In genomic region chr19:58889306-58890038, GRCm38 (mm10) we compare ENCODE assay signal across 16 mouse cellular contexts. TPM values are rescaled to one million over a fixed set of nuclear protein-coding genes. Genes with fewer than 3 reads are reported as not detected.
A peak's percentile ranks its signal among the peaks of the same experiment; 100 is the strongest.
DNase-seq lines count a peak whose midpoint lies in the region; ATAC-seq and TF ChIP-seq lines count a peak whose summit lies in the region.
"Had no signal": no experiment of that assay in that cellular context is flagged by ENCODE, and none has a peak within 500 bp of the region (broad histone marks: within the 10 kb centered on the region; RNA-seq: fewer than 3 reads in every experiment).

No protein-coding gene starts in this region.

- H3K9ac ChIP-seq in forebrain, embryonic 12.5 days = no peak overlapping the region
- H3K9ac ChIP-seq in forebrain, embryonic 11.5 days (ENCODE audit: low read length) = no peak overlapping the region
- H3K9ac ChIP-seq in neural tube, embryonic 13.5 days = peak overlapping the region; percentile 41; the same call in 1 of the 2 replicates
- no peak overlapping the region for H3K9ac ChIP-seq in heart, adult 2 months (ENCODE audit: low read depth, low read length)
- H3K9ac ChIP-seq: liver, embryonic 13.5 days had no signal

- peak overlapping the region; percentile 14; the same call in 1 of the 2 replicates for H3K27ac ChIP-seq in forebrain, embryonic 12.5 days
- no peak overlapping the region for H3K27ac ChIP-seq in forebrain, embryonic 11.5 days (ENCODE audit: low read depth, low read length)
- peak overlapping the region; percentile 41 for H3K27ac ChIP-seq in hindbrain, embryonic 10.5 days
- peak overlapping the region; percentile 88 for H3K27ac ChIP-seq in neural tube, embryonic 13.5 days (replicated peaks)
- H3K27ac ChIP-seq in heart, adult 2 months = no peak overlapping the region
- H3K27ac ChIP-seq: liver, embryonic 13.5 days had no signal

- H3K79me2 ChIP-seq in heart, adult 2 months (replicated peaks; ENCODE audit: control insufficient read depth, insufficient read depth, low read length) = no peaks in the 10 kb centered on the region

- ATAC-seq in forebrain, embryonic 12.5 days (ENCODE audit: low FRiP score) = no peak
- no peak for ATAC-seq in forebrain, embryonic 11.5 days (replicated peaks; ENCODE audit: low FRiP score)
- peak; percentile 91 for ATAC-seq in neural tube, embryonic 13.5 days (ENCODE audit: low read depth)
- ATAC-seq: lung, postnatal 0 days had no signal

- no peaks in the 10 kb centered on the region for H3K36me3 ChIP-seq in forebrain, embryonic 12.5 days (replicated peaks)
- no peaks in the 10 kb centered on the region for H3K36me3 ChIP-seq in forebrain, embryonic 11.5 days (ENCODE audit: control insufficient read depth, insufficient read depth, low read length)
- H3K36me3 ChIP-seq in hindbrain, embryonic 10.5 days = no peaks in the 10 kb centered on the region
- no peaks in the 10 kb centered on the region for H3K36me3 ChIP-seq in neural tube, embryonic 13.5 days
- no peaks in the 10 kb centered on the region for H3K36me3 ChIP-seq in heart, adult 2 months (ENCODE audit: control insufficient read depth, insufficient read depth, low read length)
- H3K36me3 ChIP-seq: liver, embryonic 13.5 days had no signal

- no peaks in the 10 kb centered on the region; the same call in 1 of the 2 replicates for H3K27me3 ChIP-seq in forebrain, embryonic 12.5 days
- H3K27me3 ChIP-seq in forebrain, embryonic 11.5 days (ENCODE audit: control insufficient read depth, insufficient read depth, low read length) = no peaks in the 10 kb centered on the region
- no peaks in the 10 kb centered on the region for H3K27me3 ChIP-seq in hindbrain, embryonic 10.5 days (ENCODE audit: insufficient read depth, poor library complexity, severe bottlenecking)
- no peaks in the 10 kb centered on the region for H3K27me3 ChIP-seq in neural tube, embryonic 13.5 days
- H3K27me3 ChIP-seq in heart, adult 2 months (ENCODE audit: control insufficient read depth, insufficient read depth, low read length) = no peaks in the 10 kb centered on the region
- H3K27me3 ChIP-seq: liver, embryonic 13.5 days had no signal

- H3K4me3 ChIP-seq in forebrain, embryonic 12.5 days (replicated peaks) = no peak overlapping the region
- H3K4me3 ChIP-seq in forebrain, embryonic 11.5 days (ENCODE audit: low read depth, low read length) = no peak overlapping the region
- H3K4me3 ChIP-seq in hindbrain, embryonic 10.5 days = no peak overlapping the region
- no peak overlapping the region for H3K4me3 ChIP-seq in neural tube, embryonic 13.5 days
- no peak overlapping the region for H3K4me3 ChIP-seq in heart, adult 2 months
- H3K4me3 ChIP-seq: liver, embryonic 13.5 days had no signal

- H3K4me2 ChIP-seq in forebrain, embryonic 12.5 days = no peak overlapping the region
- H3K4me2 ChIP-seq in forebrain, embryonic 11.5 days (ENCODE audit: low read depth, low read length, severe bottlenecking) = no peak overlapping the region
- H3K4me2 ChIP-seq in neural tube, embryonic 13.5 days = no peak overlapping the region
- H3K4me2 ChIP-seq: liver, embryonic 13.5 days had no signal

- no peak for TF ChIP-seq POLR2A in heart, adult 2 months (IDR thresholded peaks at IDR 0.05; ENCODE audit: insufficient read depth, low read depth, low read length)

- DNase-seq in forebrain, embryonic 11.5 days (ENCODE audit: low spot score) = no peak
- no peak for DNase-seq in hindbrain, embryonic 10.5 days (ENCODE audit: low spot score)
- DNase-seq in mesoderm, embryonic 11.5 days (ENCODE audit: low read depth, low spot score) = peak; percentile 65
- no peak for DNase-seq in thymus, postnatal 14 days
- DNase-seq in heart, postnatal 36 days = no peak
- DNase-seq in heart, adult 2 months = no peak
- DNase-seq: adrenal gland, postnatal 25 days; cerebellum, adult 11-12 months; kidney, postnatal 25 days; liver, embryonic 13.5 days; thymus, postnatal 36 days had no signal

- TF ChIP-seq CTCF in heart, adult 2 months (IDR thresholded peaks at IDR 0.05) = no peak

- 68% methylated on average over 8 of the region's 8 CpGs for WGBS in forebrain, embryonic 12.5 days
- WGBS in forebrain, embryonic 11.5 days = 74% methylated on average over 8 of the region's 8 CpGs
- 76% methylated on average over 8 of the region's 8 CpGs for WGBS in hindbrain, embryonic 10.5 days
- 37% methylated on average over 8 of the region's 8 CpGs for WGBS in neural tube, embryonic 13.5 days
- 83% methylated on average over 8 of the region's 8 CpGs for WGBS in heart, adult 2 months

- 0 out of 2 replicates have a peak, but pooled peaks cover 2% of the 10 kb centered on the region for H3K9me3 ChIP-seq in forebrain, embryonic 12.5 days
- H3K9me3 ChIP-seq in forebrain, embryonic 11.5 days (ENCODE audit: control insufficient read depth, low read length) = no peaks in the 10 kb centered on the region
- H3K9me3 ChIP-seq in hindbrain, embryonic 10.5 days = no peaks in the 10 kb centered on the region
- H3K9me3 ChIP-seq in neural tube, embryonic 13.5 days = no peaks in the 10 kb centered on the region
- H3K9me3 ChIP-seq: liver, embryonic 13.5 days had no signal

- intact Hi-C loops in heart, postnatal 36 days (cut with DNase I) = no loop called here
- intact Hi-C loops in heart, adult 2 months (cut with DNase I) = no loop called here

- no peaks in the 10 kb centered on the region; the same call in 1 of the 2 replicates for H3K4me1 ChIP-seq in forebrain, embryonic 12.5 days
- no peaks in the 10 kb centered on the region for H3K4me1 ChIP-seq in forebrain, embryonic 11.5 days (replicated peaks; ENCODE audit: control insufficient read depth, insufficient read depth, low read length)
- peaks cover 21% of the 10 kb centered on the region for H3K4me1 ChIP-seq in hindbrain, embryonic 10.5 days (replicated peaks)
- peaks cover 19% of the 10 kb centered on the region for H3K4me1 ChIP-seq in neural tube, embryonic 13.5 days (replicated peaks)
- H3K4me1 ChIP-seq in heart, adult 2 months (ENCODE audit: control insufficient read depth, insufficient read depth, low read length) = no peaks in the 10 kb centered on the region
- H3K4me1 ChIP-seq: liver, embryonic 13.5 days had no signal

- TF ChIP-seq EP300 in heart, adult 2 months (IDR thresholded peaks at IDR 0.05; ENCODE audit: insufficient read depth, low read depth, low read length) = no peak

RNA-seq across cellular contexts. Expression of gene Eno4, which starts 53.8 kb away (rescaled TPM):
- polyA plus RNA-seq in forebrain, embryonic 12.5 days (2016; fragmentation: Nextera tagmentation; extraction: Ambion mirVana) = 0.79 and 1.6 TPM in 2 replicates
- 0.98 and 1.9 TPM in 2 replicates for polyA plus RNA-seq in forebrain, embryonic 11.5 days (2014; fragmentation: Nextera tagmentation; extraction: Ambion mirVana)
- polyA plus RNA-seq in hindbrain, embryonic 10.5 days (2016; fragmentation: Nextera tagmentation; extraction: Ambion mirVana) = 1.3 and 1.9 TPM in 2 replicates
- polyA plus RNA-seq in neural tube, embryonic 13.5 days (2015; fragmentation: Nextera tagmentation; extraction: Ambion mirVana) = 0.65 and 0.82 TPM in 2 replicates
- total RNA-seq in heart, postnatal 36 days (2021) = not detected
- not detected for total RNA-seq in heart, adult 2 months (2021)
- 0.27 TPM in 1 of 2 replicates, not detected in the other for polyA plus RNA-seq in heart, adult 2 months (2012; rRNA removed)
- total RNA-seq: megakaryocyte-erythroid progenitor cell, adult 5-6 weeks had no signal
- polyA plus RNA-seq: small intestine, adult 2 months had no signal

RNA-seq across cellular contexts. Expression of gene Hspa12a, which starts 54.0 kb away (rescaled TPM):
- polyA plus RNA-seq in forebrain, embryonic 12.5 days (2016; fragmentation: Nextera tagmentation; extraction: Ambion mirVana) = 17.0 and 18.1 TPM in 2 replicates
- 6.5 and 7.4 TPM in 2 replicates for polyA plus RNA-seq in forebrain, embryonic 11.5 days (2014; fragmentation: Nextera tagmentation; extraction: Ambion mirVana)
- polyA plus RNA-seq in hindbrain, embryonic 10.5 days (2016; fragmentation: Nextera tagmentation; extraction: Ambion mirVana) = 15.8 and 25.5 TPM in 2 replicates
- polyA plus RNA-seq in neural tube, embryonic 13.5 days (2015; fragmentation: Nextera tagmentation; extraction: Ambion mirVana) = 79.9 and 83.0 TPM in 2 replicates
- 10 to 100 TPM; 14.9 to 17.1 TPM for total RNA-seq in heart, postnatal 36 days (2021)
- total RNA-seq in heart, adult 2 months (2021) = 10 to 100 TPM; 14.7 to 17.7 TPM
- polyA plus RNA-seq in heart, adult 2 months (2012; rRNA removed) = 12.2 and 21.8 TPM in 2 replicates
- total RNA-seq: megakaryocyte-erythroid progenitor cell, adult 5-6 weeks had no signal

Comparison
In these comparisons a context has a peak if more than half of its experiments do, and no peak if none do; other contexts are left out.
1. H3K27ac ChIP-seq: peak in forebrain, embryonic 12.5 days (single experiment), hindbrain, embryonic 10.5 days (single experiment) and neural tube, embryonic 13.5 days (single experiment); none in forebrain, embryonic 11.5 days (single experiment) and heart, adult 2 months (single experiment).